Mouse (Mus musculus) spleen, postnatal 14 days (tissue): Measurements from ENCODE around the gene Uba7.

ENCODE experiments used
- DNase-seq, 2 experiments: peaks; one replicate each; pipeline ENCODE4 v3.0.0; 2021 to 2022; ENCODE audit warnings: low spot score in 2 of 2

Uba7 gene

GRCm38 (mm10) chr9:107961881-107962280 lies 13.4 kb upstream of the Uba7 start:
- DNase-seq = no peak

GRCm38 (mm10) chr9:107962916-107963315 lies 12.4 kb upstream of the Uba7 start:
- DNase-seq = no peak

- DNase-seq = peak; percentile 60 to 76
Measured at GRCm38 (mm10) chr9:107963700-107964099, 11.6 kb upstream of the Uba7 start.

- DNase-seq = no peak
Measured at GRCm38 (mm10) chr9:107964681-107965080, 10.6 kb upstream of the Uba7 start.

GRCm38 (mm10) chr9:107966676-107967075 lies 8.6 kb upstream of the Uba7 start:
- DNase-seq = no peak

GRCm38 (mm10) chr9:107967437-107967836 lies 7.9 kb upstream of the Uba7 start:
- DNase-seq = no peak

- no peak for DNase-seq
Measured at GRCm38 (mm10) chr9:107968531-107968930, 6.8 kb upstream of the Uba7 start.

- no peak for DNase-seq
Measured at GRCm38 (mm10) chr9:107970311-107970710, 5.0 kb upstream of the Uba7 start.

GRCm38 (mm10) chr9:107971690-107972541 lies 3.4 kb upstream of the Uba7 start:
- DNase-seq = peak in 1 of 2 experiments; percentile 34

- DNase-seq = no peak
Measured at GRCm38 (mm10) chr9:107974491-107975171, 674 bp upstream of the Uba7 start.

- DNase-seq = no peak
Measured at GRCm38 (mm10) chr9:107978815-107979214, 3.5 kb downstream of the Uba7 start.

GRCm38 (mm10) chr9:107981684-107982605 lies 6.6 kb downstream of the Uba7 start:
- no peak for DNase-seq

GRCm38 (mm10) chr9:107982681-107983346 lies 7.5 kb downstream of the Uba7 start, which contains the start of gene Gm20661:
Gene Gm20661 (plus strand): TSS chr9:107983058.
- peak; percentile 43 to 63 for DNase-seq

- DNase-seq = peak; percentile 27 to 40
Measured at GRCm38 (mm10) chr9:107983421-107983890, 8.2 kb downstream of the Uba7 start.

- DNase-seq = no peak
Measured at GRCm38 (mm10) chr9:107984052-107984753, 8.9 kb downstream of the Uba7 start.

- no peak for DNase-seq
Measured at GRCm38 (mm10) chr9:107984754-107985055, 9.4 kb downstream of the Uba7 start.

- peak; percentile 88 to 91 for DNase-seq
Measured at GRCm38 (mm10) chr9:107985131-107986119, 10.1 kb downstream of the Uba7 start, which contains the start of gene Inka1. Gene Inka1 (minus strand): TSS chr9:107985879.

GRCm38 (mm10) chr9:107986376-107986775 lies 11.1 kb downstream of the Uba7 start:
- DNase-seq = peak; percentile 64 to 73

GRCm38 (mm10) chr9:107987950-107988349 lies 12.6 kb downstream of the Uba7 start:
- no peak for DNase-seq
